Mouse (Mus musculus): ENCODE data around the gene Kera. TPM values are rescaled to one million over a fixed set of nuclear protein-coding genes. Genes with fewer than 3 reads are reported as not detected.

Gene Kera
- polyA plus RNA-seq, 1 experiment from 2014 or later: 0.10 TPM

- Histone ChIP-seq H3K4me3 (replicated peaks) (no peak overlapping the region), H3K4me1 (replicated peaks) (no peaks in the 10 kb centered on the region), H3K4me2 (no peak overlapping the region), H3K27me3 (no peaks in the 10 kb centered on the region), H3K9me3 (replicated peaks) (no peaks in the 10 kb centered on the region), H3K27ac (replicated peaks) (no peak overlapping the region), H3K36me3 (replicated peaks) (no peaks in the 10 kb centered on the region), H3K9ac (no peak overlapping the region)
- ATAC-seq (ENCODE audit: insufficient read depth): no peak
These were observed 3.4 kb upstream of the Kera start for GRCm38 (mm10) chr10:97603256-97603655.

GRCm38 (mm10) chr10:97622328-97622727, 15.6 kb downstream of the Kera start:
- ATAC-seq (ENCODE audit: insufficient read depth): no peak
- H3K4me2 ChIP-seq: no peak overlapping the region
- no peaks in the 10 kb centered on the region for H3K27me3 ChIP-seq
- H3K9me3 ChIP-seq (replicated peaks): no peaks in the 10 kb centered on the region
- H3K27ac ChIP-seq (replicated peaks): no peak overlapping the region
- no peak overlapping the region for H3K9ac ChIP-seq
- WGBS (ENCODE audit: insufficient replicate concordance): 67% methylated on average over 1 of the region's 1 CpGs
- no peak overlapping the region for H3K4me3 ChIP-seq (replicated peaks)
- no peaks in the 10 kb centered on the region for H3K36me3 ChIP-seq (replicated peaks)
- H3K4me1 ChIP-seq (replicated peaks): no peaks in the 10 kb centered on the region

GRCm38 (mm10) chr10:97624381-97624780, 17.7 kb downstream of the Kera start:
- Histone ChIP-seq H3K9ac (no peak overlapping the region), H3K27me3 (no peaks in the 10 kb centered on the region), H3K4me2 (no peak overlapping the region), H3K9me3 (replicated peaks) (no peaks in the 10 kb centered on the region), H3K27ac (replicated peaks) (no peak overlapping the region), H3K4me3 (replicated peaks) (no peak overlapping the region), H3K4me1 (replicated peaks) (no peaks in the 10 kb centered on the region), H3K36me3 (replicated peaks) (no peaks in the 10 kb centered on the region)
- ATAC-seq (ENCODE audit: insufficient read depth): no peak
- 74% methylated on average over 2 of the region's 2 CpGs for WGBS (ENCODE audit: insufficient replicate concordance)

GRCm38 (mm10) chr10:97625116-97625515, 18.4 kb downstream of the Kera start:
- WGBS (ENCODE audit: insufficient replicate concordance): 53% methylated on average over 4 of the region's 4 CpGs
- no peaks in the 10 kb centered on the region for H3K27me3 ChIP-seq
- H3K4me2 ChIP-seq: no peak overlapping the region
- H3K36me3 ChIP-seq (replicated peaks): no peaks in the 10 kb centered on the region
- H3K4me1 ChIP-seq (replicated peaks): no peaks in the 10 kb centered on the region
- no peak overlapping the region for H3K9ac ChIP-seq
- H3K9me3 ChIP-seq (replicated peaks): no peaks in the 10 kb centered on the region
- H3K4me3 ChIP-seq (replicated peaks): no peak overlapping the region
- H3K27ac ChIP-seq (replicated peaks): no peak overlapping the region
- ATAC-seq (ENCODE audit: insufficient read depth): no peak

GRCm38 (mm10) chr10:97626543-97626942, 19.9 kb downstream of the Kera start:
- Histone ChIP-seq H3K4me1 (replicated peaks) (no peaks in the 10 kb centered on the region), H3K27me3 (no peaks in the 10 kb centered on the region), H3K36me3 (replicated peaks) (no peaks in the 10 kb centered on the region), H3K4me2 (no peak overlapping the region), H3K4me3 (replicated peaks) (no peak overlapping the region), H3K9ac (no peak overlapping the region), H3K9me3 (replicated peaks) (no peaks in the 10 kb centered on the region), H3K27ac (replicated peaks) (no peak overlapping the region)
- 61% methylated on average over 1 of the region's 1 CpGs for WGBS (ENCODE audit: insufficient replicate concordance)
- ATAC-seq (ENCODE audit: insufficient read depth): no peak

GRCm38 (mm10) chr10:97631061-97631460, 24.4 kb downstream of the Kera start:
- WGBS (ENCODE audit: insufficient replicate concordance): 77% methylated on average over 3 of the region's 3 CpGs
- no peaks in the 10 kb centered on the region for H3K4me1 ChIP-seq (replicated peaks)

GRCm38 (mm10) chr10:97641926-97642325, 35.2 kb downstream of the Kera start:
- Histone ChIP-seq H3K9ac (no peak overlapping the region), H3K27ac (replicated peaks) (no peak overlapping the region), H3K27me3 (no peaks in the 10 kb centered on the region), H3K36me3 (replicated peaks) (no peaks in the 10 kb centered on the region), H3K4me2 (no peak overlapping the region), H3K9me3 (replicated peaks) (no peaks in the 10 kb centered on the region), H3K4me3 (replicated peaks) (no peak overlapping the region), H3K4me1 (replicated peaks) (no peaks in the 10 kb centered on the region)
- WGBS (ENCODE audit: insufficient replicate concordance): 49% methylated on average over 2 of the region's 2 CpGs
- ATAC-seq (ENCODE audit: insufficient read depth): no peak

More at GRCm38 (mm10) chr10:97631061-97631460, 24.4 kb downstream of the Kera start:
- H3K4me3 ChIP-seq (replicated peaks): no peak overlapping the region
- ATAC-seq (ENCODE audit: insufficient read depth): no peak
- H3K9ac ChIP-seq: no peak overlapping the region
- no peak overlapping the region for H3K4me2 ChIP-seq
- no peaks in the 10 kb centered on the region for H3K27me3 ChIP-seq
- H3K9me3 ChIP-seq (replicated peaks): no peaks in the 10 kb centered on the region
- no peaks in the 10 kb centered on the region for H3K36me3 ChIP-seq (replicated peaks)
- no peak overlapping the region for H3K27ac ChIP-seq (replicated peaks)

GRCm38 (mm10) chr10:97643768-97644167, 37.1 kb downstream of the Kera start, which contains the start of gene Epyc:
Epyc (plus strand) TSS chr10:97644068.
- no peaks in the 10 kb centered on the region for H3K9me3 ChIP-seq (replicated peaks)
- ATAC-seq (ENCODE audit: insufficient read depth): no peak
- no peak within 1 kb of the TSS for H3K9ac ChIP-seq
- 46% methylated on average over 2 of the region's 2 CpGs for WGBS (ENCODE audit: insufficient replicate concordance)
- H3K27ac ChIP-seq (replicated peaks): no peak within 1 kb of the TSS
- H3K4me1 ChIP-seq (replicated peaks): no peaks in the 10 kb centered on the region
- no peaks in the 10 kb centered on the region for H3K36me3 ChIP-seq (replicated peaks)
- no peak within 1 kb of the TSS for H3K4me2 ChIP-seq
- no peaks in the 10 kb centered on the region for H3K27me3 ChIP-seq
- no peak within 1 kb of the TSS for H3K4me3 ChIP-seq (replicated peaks)

GRCm38 (mm10) chr10:97650334-97650733, 43.7 kb downstream of the Kera start:
- H3K4me3 ChIP-seq (replicated peaks): no peak overlapping the region
- H3K27me3 ChIP-seq: no peaks in the 10 kb centered on the region
- no peak overlapping the region for H3K27ac ChIP-seq (replicated peaks)
- no peaks in the 10 kb centered on the region for H3K9me3 ChIP-seq (replicated peaks)
- H3K9ac ChIP-seq: no peak overlapping the region
- no peaks in the 10 kb centered on the region for H3K36me3 ChIP-seq (replicated peaks)
- no peaks in the 10 kb centered on the region for H3K4me1 ChIP-seq (replicated peaks)
- no peak for ATAC-seq (ENCODE audit: insufficient read depth)
- 62% methylated on average over 2 of the region's 2 CpGs for WGBS (ENCODE audit: insufficient replicate concordance)
- H3K4me2 ChIP-seq: no peak overlapping the region

- Histone ChIP-seq H3K4me2 (no peak overlapping the region), H3K27me3 (no peaks in the 10 kb centered on the region), H3K9me3 (replicated peaks) (no peaks in the 10 kb centered on the region), H3K9ac (no peak overlapping the region), H3K4me1 (replicated peaks) (no peaks in the 10 kb centered on the region), H3K4me3 (replicated peaks) (no peak overlapping the region), H3K27ac (replicated peaks) (no peak overlapping the region), H3K36me3 (replicated peaks) (no peaks in the 10 kb centered on the region)
- no peak for ATAC-seq (ENCODE audit: insufficient read depth)
- whole genome bisulfite sequencing (ENCODE audit: insufficient replicate concordance): 67% methylated on average over 1 of the region's 1 CpGs
These were observed 52.8 kb downstream of the Kera start for GRCm38 (mm10) chr10:97659489-97659888.

Data from liver, embryonic 15.5 days (tissue).